Mouse (Mus musculus): ENCODE measurements at regions not wholly inside any gene's neighbourhood (a gene's known extent, or its start where the extent isn't known, plus 50 kb on each side); places are given as distances from the start of the nearest gene placed in this dataset.

DNA sequence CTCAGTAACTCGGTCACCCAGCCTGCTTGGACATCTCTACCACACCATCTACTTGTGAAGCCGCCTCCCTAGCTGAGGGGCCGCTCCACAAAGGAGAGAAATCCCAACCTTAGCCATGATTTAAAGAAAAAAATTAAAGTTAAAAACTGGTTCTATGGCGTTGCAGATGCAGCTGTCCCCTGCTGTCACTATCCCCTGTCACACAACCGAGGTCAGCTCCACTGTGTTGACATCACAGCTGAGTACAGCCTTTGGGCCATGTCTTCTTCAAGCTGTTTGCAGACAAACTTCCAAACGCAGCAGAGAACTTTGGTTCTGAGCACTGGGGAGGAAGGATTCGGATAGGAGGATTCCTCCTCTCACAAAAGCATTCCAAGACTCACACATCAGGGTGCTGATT, 278.1 kb upstream of the Pabpc6 start:
- Histone ChIP-seq H3K27me3 (replicated peaks) (no peaks in the 10 kb centered on the region), H3K9ac (ENCODE audit: insufficient read depth, low read depth) (no peak overlapping the region), H3K4me1 (ENCODE audit: control insufficient read depth in 1 of 2, insufficient read depth in 2 of 2) (no peaks in the 10 kb centered on the region), H3K4me2 (ENCODE audit: insufficient read depth, low read depth, poor library complexity, severe bottlenecking) (no peak overlapping the region), H3K36me3 (replicated peaks in 1 of 2; ENCODE audit: control insufficient read depth in 1 of 2, insufficient read depth in 1 of 2, low read length in 1 of 2) (no peaks in the 10 kb centered on the region), H3K79me2 (replicated peaks; ENCODE audit: control insufficient read depth, extremely low read depth, insufficient read depth, poor library complexity, severe bottlenecking) (no peaks in the 10 kb centered on the region), H3K9me3 (replicated peaks; ENCODE audit: low read length) (peaks cover 8% of the 10 kb centered on the region), H3K27ac (ENCODE audit: insufficient read depth, low read depth) (no peak overlapping the region), H3K4me3 (replicated peaks in 1 of 3; ENCODE audit: low read depth in 2 of 3, low read length in 2 of 3, poor library complexity in 1 of 3) (no peak overlapping the region)
- TF ChIP-seq USF2 (conservative IDR thresholded peaks at IDR 0.05; ENCODE audit: low read depth, low read length), result no peak
- TF ChIP-seq MXI1 (IDR thresholded peaks at IDR 0.05; ENCODE audit: low read depth, low read length), result no peak
- TF ChIP-seq BHLHE40 (IDR thresholded peaks at IDR 0.05; ENCODE audit: low read depth, low read length), result no peak
- no peak for TF ChIP-seq POLR2AphosphoS2 (IDR thresholded peaks at IDR 0.05; ENCODE audit: low read depth, low read length)
- TF ChIP-seq CHD2 (IDR thresholded peaks at IDR 0.05; ENCODE audit: low read length), result no peak
- TF ChIP-seq MEF2A (IDR thresholded peaks at IDR 0.05; ENCODE audit: borderline replicate concordance, low read depth, low read length), result no peak
- dilution Hi-C loops (cut with MboI; ENCODE audit: extremely low pct_ligation_motif_present, extremely low pct_unique_long_range_greater_than_20kb, low sequenced_read_pairs), result no loop called here
- in situ Hi-C loops (cut with MboI; ENCODE audit: low pct_ligation_motif_present, low pct_unique_long_range_greater_than_20kb, low sequenced_read_pairs), result no loop called here
- no peak for DNase-seq (ENCODE audit: extremely low read depth)

GRCm38 (mm10) chr17:9944513-9944912, 275.0 kb upstream of the Pabpc6 start:
- no peak for DNase-seq (ENCODE audit: extremely low read depth)
- dilution Hi-C loops (cut with MboI; ENCODE audit: extremely low pct_ligation_motif_present, extremely low pct_unique_long_range_greater_than_20kb, low sequenced_read_pairs), result no loop called here
- no peak overlapping the region for H3K27ac ChIP-seq (ENCODE audit: insufficient read depth, low read depth)
- H3K27me3 ChIP-seq (replicated peaks), result no peaks in the 10 kb centered on the region
- H3K4me1 ChIP-seq (ENCODE audit: control insufficient read depth in 1 of 2, insufficient read depth in 2 of 2), result peaks cover 0 to 9% of the 10 kb centered on the region in 2 experiments; a peak in 2 of 4 replicates
- no peak overlapping the region for H3K4me2 ChIP-seq (ENCODE audit: insufficient read depth, low read depth, poor library complexity, severe bottlenecking)
- no peak overlapping the region for H3K4me3 ChIP-seq (replicated peaks in 1 of 3; ENCODE audit: low read depth in 2 of 3, low read length in 2 of 3, poor library complexity in 1 of 3)
- no peaks in the 10 kb centered on the region for H3K79me2 ChIP-seq (replicated peaks; ENCODE audit: control insufficient read depth, extremely low read depth, insufficient read depth, poor library complexity, severe bottlenecking)
- H3K9me3 ChIP-seq (replicated peaks; ENCODE audit: low read length), result peaks cover 4% of the 10 kb centered on the region
- TF ChIP-seq CTCF (conservative IDR thresholded peaks at IDR 0.05 in 1 of 2, IDR thresholded peaks at IDR 0.05 in 1 of 2; ENCODE audit: low read depth in 2 of 2, low read length in 2 of 2) (peak; percentile 20 to 47; a peak in 2 of 4 replicates), BHLHE40 (IDR thresholded peaks at IDR 0.05; ENCODE audit: low read depth, low read length) (peak; percentile 87), RAD21 (IDR thresholded peaks at IDR 0.05; ENCODE audit: low read depth, low read length) (peak; percentile 33), MAFK (IDR thresholded peaks at IDR 0.05; ENCODE audit: insufficient replicate concordance, low read length) (no peak), GABPA (IDR thresholded peaks at IDR 0.05; ENCODE audit: insufficient replicate concordance, low read depth, low read length) (no peak), IRF4 (IDR thresholded peaks at IDR 0.05; ENCODE audit: low read depth, low read length) (no peak), SMC3 (IDR thresholded peaks at IDR 0.05; ENCODE audit: low read depth, low read length) (peak; percentile 55)
- H3K36me3 ChIP-seq (replicated peaks in 1 of 2; ENCODE audit: control insufficient read depth in 1 of 2, insufficient read depth in 1 of 2, low read length in 1 of 2), result no peaks in the 10 kb centered on the region
- H3K9ac ChIP-seq (ENCODE audit: insufficient read depth, low read depth), result no peak overlapping the region
- in situ Hi-C loops (cut with MboI; ENCODE audit: low pct_ligation_motif_present, low pct_unique_long_range_greater_than_20kb, low sequenced_read_pairs), result no loop called here

DNA sequence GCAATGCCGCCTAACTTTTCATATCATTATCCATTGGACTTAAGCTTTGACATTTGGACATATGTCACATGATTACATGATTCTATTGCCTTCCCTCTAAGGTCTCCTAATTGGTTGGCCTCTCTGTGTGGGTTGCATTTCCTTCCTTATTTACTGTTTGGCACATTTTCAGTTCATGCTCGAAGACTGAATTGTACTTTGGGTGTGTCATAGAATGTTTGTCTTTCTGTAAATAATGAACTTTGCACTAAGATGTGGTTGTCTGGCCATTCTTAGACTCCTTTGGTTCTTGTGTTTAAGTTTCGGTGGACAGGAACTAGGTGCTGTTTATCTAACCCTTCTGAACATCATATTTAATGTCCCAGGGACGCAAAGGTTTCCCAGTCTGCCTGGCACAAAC, 272.7 kb upstream of the Pabpc6 start:
- dilution Hi-C loops (cut with MboI; ENCODE audit: extremely low pct_ligation_motif_present, extremely low pct_unique_long_range_greater_than_20kb, low sequenced_read_pairs), result no loop called here
- H3K9me3 ChIP-seq (replicated peaks; ENCODE audit: low read length), result peaks cover 4% of the 10 kb centered on the region
- no peak overlapping the region for H3K27ac ChIP-seq (ENCODE audit: insufficient read depth, low read depth)
- H3K36me3 ChIP-seq (replicated peaks in 1 of 2; ENCODE audit: control insufficient read depth in 1 of 2, insufficient read depth in 1 of 2, low read length in 1 of 2), result no peaks in the 10 kb centered on the region
- H3K4me3 ChIP-seq (replicated peaks in 1 of 3; ENCODE audit: low read depth in 2 of 3, low read length in 2 of 3, poor library complexity in 1 of 3), result no peak overlapping the region
- H3K4me2 ChIP-seq (ENCODE audit: insufficient read depth, low read depth, poor library complexity, severe bottlenecking), result no peak overlapping the region
- peaks cover 0 to 31% of the 10 kb centered on the region in 2 experiments; a peak in 2 of 4 replicates for H3K4me1 ChIP-seq (ENCODE audit: control insufficient read depth in 1 of 2, insufficient read depth in 2 of 2)
- in situ Hi-C loops (cut with MboI; ENCODE audit: low pct_ligation_motif_present, low pct_unique_long_range_greater_than_20kb, low sequenced_read_pairs), result no loop called here
- no peaks in the 10 kb centered on the region for H3K27me3 ChIP-seq (replicated peaks)
- H3K9ac ChIP-seq (ENCODE audit: insufficient read depth, low read depth), result no peak overlapping the region
- H3K79me2 ChIP-seq (replicated peaks; ENCODE audit: control insufficient read depth, extremely low read depth, insufficient read depth, poor library complexity, severe bottlenecking), result no peaks in the 10 kb centered on the region
- DNase-seq (ENCODE audit: extremely low read depth), result no peak
- TF ChIP-seq MEF2A (IDR thresholded peaks at IDR 0.05; ENCODE audit: borderline replicate concordance, low read depth, low read length), result no peak
- TF ChIP-seq MYC (IDR thresholded peaks at IDR 0.05; ENCODE audit: low read depth, low read length), result no peak
- TF ChIP-seq UBTF (IDR thresholded peaks at IDR 0.05; ENCODE audit: low read depth, low read length), result no peak
- no peak for TF ChIP-seq CTCF (conservative IDR thresholded peaks at IDR 0.05 in 1 of 2, IDR thresholded peaks at IDR 0.05 in 1 of 2; ENCODE audit: low read depth in 2 of 2, low read length in 2 of 2)
- TF ChIP-seq ELF1 (IDR thresholded peaks at IDR 0.05; ENCODE audit: low read depth, low read length), result no peak
- no peak for TF ChIP-seq ETS1 (conservative IDR thresholded peaks at IDR 0.05; ENCODE audit: low read depth, low read length)
- TF ChIP-seq TBP (conservative IDR thresholded peaks at IDR 0.05; ENCODE audit: low read depth, low read length), result no peak
- TF ChIP-seq JUND (conservative IDR thresholded peaks at IDR 0.05; ENCODE audit: low read depth, low read length), result no peak
- TF ChIP-seq ZNF384 (IDR thresholded peaks at IDR 0.05; ENCODE audit: low read depth, low read length), result no peak
- TF ChIP-seq E2F4 (IDR thresholded peaks at IDR 0.05; ENCODE audit: insufficient replicate concordance, low read depth, low read length), result no peak
- TF ChIP-seq ZMIZ1 (IDR thresholded peaks at IDR 0.05; ENCODE audit: low read depth, low read length), result no peak
- TF ChIP-seq BHLHE40 (IDR thresholded peaks at IDR 0.05; ENCODE audit: low read depth, low read length), result no peak
- TF ChIP-seq CHD1 (IDR thresholded peaks at IDR 0.05; ENCODE audit: low read depth, low read length), result no peak
